Mouse (Mus musculus) midbrain, postnatal 0 days (tissue): ENCODE data around the gene Smarca1. TPM values are rescaled to one million over a fixed set of nuclear protein-coding genes. Genes with fewer than 3 reads are reported as not detected.

ENCODE experiments used
- ATAC-seq: fragments of 200-750 bp; cut with Nextera tagmentation; 2 replicates; pipeline ENCODE4 v1.8.0; 2017; ENCODE audit warnings: moderate number of reproducible peaks, mild to moderate bottlenecking, moderate TSS enrichment, moderate library complexity; ENCODE audit not compliant: low FRiP score
- DNase-seq: peaks from one replicate; pipeline ENCODE4 v3.0.0-alpha.2; 2015; ENCODE audit warnings: low spot score
- H3K27ac ChIP-seq: fragments of 300-500 bp; sonication (generic); 2 replicates; pipeline ENCODE4 v1.5.1; 2014; ENCODE audit warnings: low read depth, mild to moderate bottlenecking, low read length, mixed read lengths
- H3K27me3 ChIP-seq: fragments of 300-500 bp; sonication (generic); 2 replicates; pipeline ENCODE4 v1.6.1; 2014; ENCODE audit warnings: low read length, control low read depth, mixed read lengths; ENCODE audit not compliant: insufficient read depth
- H3K36me3 ChIP-seq: fragments of 300-500 bp; sonication (generic); 2 replicates; pipeline ENCODE4 v1.6.1; 2014; ENCODE audit warnings: low read length, control low read depth, mixed read lengths; ENCODE audit not compliant: insufficient read depth
- H3K4me1 ChIP-seq: fragments of 300-500 bp; sonication (generic); 2 replicates; pipeline ENCODE4 v1.6.1; 2014; ENCODE audit warnings: mild to moderate bottlenecking, control low read depth, antibody characterized with exemption, low read length, mixed read lengths; ENCODE audit not compliant: insufficient read depth
- H3K4me2 ChIP-seq: fragments of 300-500 bp; sonication (generic); 2 replicates; pipeline ENCODE4 v1.6.1; 2014; ENCODE audit warnings: low read depth, mild to moderate bottlenecking, low read length, mixed read lengths; ENCODE audit not compliant: poor library complexity, severe bottlenecking
- H3K4me3 ChIP-seq: fragments of 300-500 bp; sonication (generic); 2 replicates; pipeline ENCODE4 v1.5.1; 2014; ENCODE audit warnings: low read depth, mild to moderate bottlenecking, low read length, moderate library complexity
- H3K9ac ChIP-seq: fragments of 300-500 bp; sonication (generic); replicated peaks from 2 replicates; pipeline ENCODE4 v1.6.1; 2014; ENCODE audit warnings: mild to moderate bottlenecking, low read length, moderate library complexity, mixed read lengths; ENCODE audit not compliant: poor library complexity, severe bottlenecking
- H3K9me3 ChIP-seq: fragments of 300-500 bp; sonication (generic); 2 replicates; pipeline ENCODE4 v1.6.1; 2016; ENCODE audit warnings: low read length, control low read depth
- CTCF ChIP-seq: IDR thresholded peaks from 2 replicates; pipeline ENCODE4 v1.5.1; 2016; ENCODE audit warnings: antibody characterized with exemption, mild to moderate bottlenecking
- WGBS: fragments of 180-500 bp; shearing (Covaris S2); extraction: QIAGEN DNeasy Blood & Tissue Kit; methylation state at CpG from one replicate; pipeline ENCODE4 v1.1.7; 2014; 5-methylcytosine and 5-hydroxymethylcytosine counted together
- polyA plus RNA-seq: library from polyadenylated mRNA; unstranded; fragments of >200 nt; fragmentation: Nextera tagmentation; extraction: Ambion mirVana; gene quantifications from 2 replicates; pipeline ENCODE4 v1.2.1, GENCODE M21; 2015
- total RNA-seq: library from RNA; depleted of rRNA; stranded (reverse); fragments of >200 nt; gene quantifications from 2 replicates; pipeline ENCODE4 v1.2.3, GENCODE M21; 2014; rRNA removed

Smarca1 gene
- total and polyA plus RNA-seq, 2 experiments from 2014 or later: 31.3 to 42.0 TPM

DNA sequence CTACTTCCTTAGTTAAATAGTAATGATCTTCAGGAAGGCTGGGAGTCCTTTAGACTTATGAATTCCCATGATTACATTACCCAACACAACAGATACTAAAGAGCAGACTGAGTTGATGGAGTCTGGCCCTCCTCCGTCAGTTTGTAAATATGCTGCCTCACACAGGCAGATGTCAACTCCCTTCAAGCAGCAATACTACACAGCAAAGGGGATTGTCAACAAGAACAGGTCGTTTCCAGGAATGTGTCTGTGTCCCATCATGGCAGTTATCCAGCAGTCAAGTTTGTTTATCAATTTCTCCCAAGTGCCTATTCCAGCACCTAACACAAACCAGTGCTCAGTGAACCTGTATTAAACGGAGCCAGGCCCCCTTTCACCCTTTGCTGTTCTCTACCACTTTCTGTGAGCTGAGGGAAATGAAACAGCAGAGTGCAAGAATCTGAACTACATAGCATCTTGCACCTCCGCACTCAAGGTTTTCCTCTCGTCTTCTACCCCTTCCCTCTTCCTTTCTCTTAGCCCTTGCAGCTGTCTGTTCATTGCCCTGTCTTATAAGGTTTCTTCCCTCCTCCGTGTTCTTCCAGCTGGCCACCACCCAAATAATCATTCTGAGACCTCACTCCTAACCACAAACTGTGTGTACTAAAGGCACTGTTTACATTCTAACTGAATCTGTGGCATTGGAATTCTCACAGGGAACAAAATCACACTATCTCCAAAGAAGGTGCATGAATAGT lies 57.5 kb downstream of the Smarca1 start:
- Histone ChIP-seq H3K36me3 (no peaks in the 10 kb centered on the region), H3K4me2 (no peak overlapping the region), H3K4me3 (no peak overlapping the region), H3K9me3 (no peaks in the 10 kb centered on the region), H3K27ac (no peak overlapping the region), H3K4me1 (no peaks in the 10 kb centered on the region), H3K9ac (no peak overlapping the region), H3K27me3 (no peaks in the 10 kb centered on the region)
- DNase-seq (no peak), ATAC-seq (no peak)
- WGBS: 73% methylated on average over 6 of the region's 6 CpGs
- TF ChIP-seq CTCF: no peak

- 74% methylated on average over 2 of the region's 2 CpGs for WGBS
- DNase-seq: no peak
- no peak for TF ChIP-seq CTCF
- Histone ChIP-seq H3K9me3 (no peaks in the 10 kb centered on the region), H3K9ac (no peak overlapping the region), H3K4me2 (no peak overlapping the region), H3K27ac (no peak overlapping the region), H3K36me3 (no peaks in the 10 kb centered on the region), H3K27me3 (no peaks in the 10 kb centered on the region), H3K4me1 (no peaks in the 10 kb centered on the region), H3K4me3 (no peak overlapping the region)
- ATAC-seq: no peak
Observed at GRCm38 (mm10) chrX:47833431-47833830, 59.3 kb downstream of the Smarca1 start.

- H3K9me3 ChIP-seq: no peaks in the 10 kb centered on the region
- DNase-seq: peak; percentile 53
- ATAC-seq: no peak
- peak; percentile 65 for TF ChIP-seq CTCF
- no peak overlapping the region for H3K4me3 ChIP-seq
- H3K4me2 ChIP-seq: no peak overlapping the region
- H3K27ac ChIP-seq: no peak overlapping the region
- no peaks in the 10 kb centered on the region for H3K36me3 ChIP-seq
- WGBS: 51% methylated on average over 2 of the region's 2 CpGs
- no peaks in the 10 kb centered on the region for H3K4me1 ChIP-seq
- H3K9ac ChIP-seq: no peak overlapping the region
- H3K27me3 ChIP-seq: no peaks in the 10 kb centered on the region
Observed at GRCm38 (mm10) chrX:47820566-47820965, 72.2 kb downstream of the Smarca1 start.

GRCm38 (mm10) chrX:47808717-47809116 lies 84.1 kb downstream of the Smarca1 start:
- Histone ChIP-seq H3K27ac (no peak overlapping the region), H3K27me3 (no peaks in the 10 kb centered on the region), H3K9ac (no peak overlapping the region), H3K4me3 (no peak overlapping the region), H3K4me2 (no peak overlapping the region), H3K9me3 (no peaks in the 10 kb centered on the region), H3K36me3 (no peaks in the 10 kb centered on the region), H3K4me1 (no peaks in the 10 kb centered on the region)
- TF ChIP-seq CTCF: no peak
- DNase-seq (no peak), ATAC-seq (no peak)
- 60% methylated on average over 2 of the region's 2 CpGs for WGBS

GRCm38 (mm10) chrX:47764440-47764839 lies 128.3 kb downstream of the Smarca1 start:
- Histone ChIP-seq H3K27me3 (no peaks in the 10 kb centered on the region), H3K4me1 (no peaks in the 10 kb centered on the region), H3K9ac (no peak overlapping the region), H3K27ac (no peak overlapping the region), H3K36me3 (no peaks in the 10 kb centered on the region), H3K4me3 (no peak overlapping the region), H3K9me3 (no peaks in the 10 kb centered on the region), H3K4me2 (no peak overlapping the region)
- TF ChIP-seq CTCF: no peak
- DNase-seq (no peak), ATAC-seq (no peak)
- 83% methylated on average over 1 of the region's 1 CpGs for WGBS

GRCm38 (mm10) chrX:47760212-47760611 lies 132.6 kb downstream of the Smarca1 start:
- H3K36me3 ChIP-seq: no peaks in the 10 kb centered on the region
- no peak for ATAC-seq
- no peaks in the 10 kb centered on the region for H3K9me3 ChIP-seq
- DNase-seq: no peak
- H3K27ac ChIP-seq: no peak overlapping the region
- no peaks in the 10 kb centered on the region for H3K27me3 ChIP-seq
- no peak overlapping the region for H3K4me3 ChIP-seq
- no peak overlapping the region for H3K4me2 ChIP-seq
- H3K4me1 ChIP-seq: no peaks in the 10 kb centered on the region
- WGBS: 58% methylated on average over 1 of the region's 1 CpGs
- no peak overlapping the region for H3K9ac ChIP-seq
- no peak for TF ChIP-seq CTCF

Other genes starting within 250 kb of the Smarca1 start
- gene Ocrl, start 19.4 kb upstream of the Smarca1 start, total RNA-seq: 38.8 and 48.9 TPM in 2 replicates
- gene Ocrl, start 19.4 kb upstream of the Smarca1 start, polyA plus RNA-seq: 28.1 and 30.9 TPM in 2 replicates
- 5.9 and 9.2 TPM in 2 replicates for gene Apln, start 141.9 kb upstream of the Smarca1 start, total RNA-seq
- gene Apln, start 141.9 kb upstream of the Smarca1 start, polyA plus RNA-seq: 1.0 and 1.3 TPM in 2 replicates
- gene Xpnpep2, start 215.8 kb upstream of the Smarca1 start, total RNA-seq: 3.3 and 6.3 TPM in 2 replicates
- 0.79 and 0.85 TPM in 2 replicates for gene Xpnpep2, start 215.8 kb upstream of the Smarca1 start, polyA plus RNA-seq